In the genomic region with DNA sequence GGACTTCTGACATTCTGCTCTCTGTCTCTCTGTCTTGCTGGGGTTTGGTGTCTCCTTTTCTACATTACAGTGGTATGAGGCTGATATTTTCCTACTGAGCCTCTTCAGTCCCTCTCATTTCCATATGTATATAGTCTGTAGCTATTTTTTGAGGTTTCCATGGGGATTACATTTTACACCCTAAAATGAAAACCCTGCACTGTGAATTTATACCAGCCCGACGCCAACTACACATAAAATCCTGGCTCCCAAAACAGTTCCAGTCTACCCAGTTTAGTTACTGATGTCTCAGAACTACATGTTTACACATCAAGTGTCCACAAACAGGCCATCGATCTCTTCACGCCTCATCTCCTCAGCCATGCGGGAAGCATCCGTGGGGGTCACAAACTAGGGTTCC, we compare ENCODE assay signal across 15 mouse cellular contexts.
"Had no signal": no experiment of that assay in that cellular context is flagged by ENCODE, and none has a peak within 500 bp of the region (broad histone marks: within the 10 kb centered on the region; RNA-seq: fewer than 3 reads in every experiment).

No protein-coding gene starts in this region.

- H3K4me3 ChIP-seq: limb, embryonic 10.5 days; limb, embryonic 13.5 days; lung, embryonic 15.5 days had no signal

- H3K27ac ChIP-seq: kidney, postnatal 0 days; limb, embryonic 10.5 days; limb, embryonic 13.5 days; liver, embryonic 14.5 days; lung, embryonic 15.5 days; stomach, postnatal 0 days had no signal

- H3K9me3 ChIP-seq: limb, embryonic 10.5 days; limb, embryonic 13.5 days; lung, embryonic 15.5 days had no signal

- H3K36me3 ChIP-seq: limb, embryonic 10.5 days; limb, embryonic 13.5 days; lung, embryonic 15.5 days had no signal

- H3K4me2 ChIP-seq: limb, embryonic 13.5 days; lung, embryonic 15.5 days; midbrain, embryonic 11.5 days had no signal

- ATAC-seq: intestine, postnatal 0 days; liver, postnatal 0 days had no signal

- DNase-seq: kidney, adult 2 months; kidney, postnatal 25 days; liver; liver, postnatal 0 days; lung, postnatal 14 days; midbrain, embryonic 14.5 days; thymus, postnatal 25 days had no signal

- H3K9ac ChIP-seq: limb, embryonic 13.5 days; liver, embryonic 14.5 days; liver, postnatal 0 days; lung, embryonic 15.5 days had no signal
